Mouse (Mus musculus) left cerebral cortex, adult 11 months (tissue): ENCODE data around the gene Olfr1263.

Experiments
- DNase-seq: peaks from one replicate; pipeline ENCODE4 v3.0.0; 2022; ENCODE audit warnings: low spot score

The Olfr1263 gene

GRCm38 (mm10) chr2:90011831-90012230, at the start of gene Olfr1263:
Gene Olfr1263, plus strand, starts transcription at chr2:90012131.
- DNase-seq = no peak

DNA sequence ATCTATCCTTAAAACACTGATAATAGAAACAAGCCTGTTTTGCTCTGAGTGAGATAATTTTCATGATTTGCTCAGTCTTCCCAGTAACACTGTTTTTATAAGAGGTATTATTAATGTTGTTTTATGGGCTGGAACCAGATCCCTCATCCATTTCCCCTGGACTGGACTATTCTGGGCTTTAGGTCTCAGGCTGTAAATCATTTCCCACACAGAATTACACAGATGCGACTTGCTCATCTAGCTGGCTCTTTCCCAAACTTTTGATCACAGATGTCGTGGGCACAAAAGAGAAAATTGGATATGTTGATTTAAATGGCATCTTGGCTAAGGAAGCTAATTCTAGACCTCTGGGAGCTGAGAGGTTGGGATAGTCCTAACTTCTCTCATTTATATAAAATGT, 37.7 kb upstream of the Olfr1263 start, which contains the start of gene Olfr1260:
Gene Olfr1260, plus strand, starts transcription at position 157 of the 400 bp plus-strand sequence.
- no peak for DNase-seq

GRCm38 (mm10) chr2:89977709-89978108, 34.2 kb upstream of the Olfr1263 start:
- DNase-seq = no peak

GRCm38 (mm10) chr2:89990921-89991320, 21.0 kb upstream of the Olfr1263 start, which contains the start of gene Olfr1261:
Gene Olfr1261, plus strand, starts transcription at chr2:89991221.
- no peak for DNase-seq

GRCm38 (mm10) chr2:89999845-90000244, 12.1 kb upstream of the Olfr1263 start, which contains the start of gene Olfr1262:
Gene Olfr1262, plus strand, starts transcription at chr2:90000145.
- no peak for DNase-seq

GRCm38 (mm10) chr2:90025477-90025876, 13.5 kb downstream of the Olfr1263 start, which contains the start of gene Olfr1264:
Gene Olfr1264, minus strand, starts transcription at chr2:90025577.
- DNase-seq = no peak

- no peak for DNase-seq
Observed at GRCm38 (mm10) chr2:90035037-90035436, 23.1 kb downstream of the Olfr1263 start, which contains the start of gene Olfr1265. Gene Olfr1265, plus strand, starts transcription at chr2:90035337.

- DNase-seq = no peak
Observed at GRCm38 (mm10) chr2:90063494-90063893, 51.6 kb downstream of the Olfr1263 start, which contains the start of gene Olfr140. Gene Olfr140, minus strand, starts transcription at chr2:90063594.
